Mouse (Mus musculus): ENCODE results near the gene Olfr640. TPM values are rescaled to one million over a fixed set of nuclear protein-coding genes. Genes with fewer than 3 reads are reported as not detected.

Olfr640 gene
- polyA plus RNA-seq, 1 experiment, result not detected

DNA sequence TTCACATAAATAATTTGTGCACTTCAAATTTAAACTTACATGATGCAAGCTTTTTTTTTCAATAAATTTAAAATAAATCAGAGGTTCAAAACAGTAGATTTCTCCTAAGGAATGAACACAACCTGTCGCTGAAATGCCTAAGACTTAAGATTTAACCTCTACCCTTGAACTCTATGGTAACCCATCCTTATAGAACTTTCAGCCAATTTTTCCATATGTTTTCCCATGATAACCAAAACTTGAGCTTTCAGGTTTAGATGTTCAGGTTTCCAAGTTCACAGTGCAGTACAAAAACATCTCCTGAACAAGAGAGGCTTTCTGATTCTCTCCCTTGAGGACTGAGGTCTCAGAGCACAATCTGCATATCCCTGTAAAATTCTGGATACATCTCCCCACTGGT lies 54.5 kb downstream of the Olfr640 start, which contains the start of gene Olfr635:
Olfr635 (plus strand) TSS at position 301 of the 400 bp plus-strand sequence.
- H3K36me3 ChIP-seq (ENCODE audit: control insufficient read depth, insufficient read depth, low read length), result no peaks in the 10 kb centered on the region
- no peak within 1 kb of the TSS for H3K4me3 ChIP-seq (ENCODE audit: control insufficient read depth, insufficient read depth, low read length)
- DNase-seq, result no peak
- WGBS, result 82% methylated on average over 1 of the region's 1 CpGs
- no peak within 1 kb of the TSS for H3K27ac ChIP-seq (ENCODE audit: control insufficient read depth, insufficient read depth, low read length)
- TF ChIP-seq CTCF (IDR thresholded peaks at IDR 0.05; ENCODE audit: borderline replicate concordance, control insufficient read depth, extremely low read depth, insufficient read depth, low read length, poor library complexity) (no peak), POLR2A (IDR thresholded peaks at IDR 0.05; ENCODE audit: control insufficient read depth, extremely low read depth, insufficient read depth, low read length, poor library complexity) (no peak)
- no peaks in the 10 kb centered on the region for H3K27me3 ChIP-seq (ENCODE audit: control insufficient read depth, insufficient read depth, low read length)
- H3K4me1 ChIP-seq (replicated peaks; ENCODE audit: control insufficient read depth, insufficient read depth, low read length), result no peaks in the 10 kb centered on the region

Other genes with a start within 250 kb of the Olfr640 start
- gene Olfr68, start 245.9 kb downstream of the Olfr640 start, polyA plus RNA-seq (2012; rRNA removed), result not detected in 2 replicates
- gene Olfr67, start 233.8 kb downstream of the Olfr640 start, polyA plus RNA-seq (2012; rRNA removed), result not detected in 2 replicates
- gene Hbb-bt, start 211.6 kb downstream of the Olfr640 start, polyA plus RNA-seq (2012; rRNA removed), result 168 and 261 TPM in 2 replicates
- 1,784 and 2,649 TPM in 2 replicates for gene Hbb-bs, start 197.5 kb downstream of the Olfr640 start, polyA plus RNA-seq (2012; rRNA removed)
- gene Hbb-bh2, start 185.1 kb downstream of the Olfr640 start, polyA plus RNA-seq (2012; rRNA removed), result not detected in 2 replicates
- 0.66 and 0.77 TPM in 2 replicates for gene Hbb-bh1, start 182.4 kb downstream of the Olfr640 start, polyA plus RNA-seq (2012; rRNA removed)
- gene Hbb-y, start 172.4 kb downstream of the Olfr640 start, polyA plus RNA-seq (2012; rRNA removed), result 1.1 and 1.4 TPM in 2 replicates
- gene Olfr66, start 139.3 kb downstream of the Olfr640 start, polyA plus RNA-seq (2012; rRNA removed), result not detected in 2 replicates
- not detected in 2 replicates for gene Olfr64, start 131.1 kb downstream of the Olfr640 start, polyA plus RNA-seq (2012; rRNA removed)
- gene Olfr65, start 122.1 kb downstream of the Olfr640 start, polyA plus RNA-seq (2012; rRNA removed), result not detected in 2 replicates
- not detected in 2 replicates for gene Olfr631, start 96.7 kb downstream of the Olfr640 start, polyA plus RNA-seq (2012; rRNA removed)
- gene Olfr632, start 91.2 kb downstream of the Olfr640 start, polyA plus RNA-seq (2012; rRNA removed), result 0.07 TPM in 1 of 2 replicates, not detected in the other
- not detected in 2 replicates for gene Olfr633, start 81.1 kb downstream of the Olfr640 start, polyA plus RNA-seq (2012; rRNA removed)
- not detected in 2 replicates for gene Olfr635, start 54.4 kb downstream of the Olfr640 start, polyA plus RNA-seq (2012; rRNA removed)
- not detected in 2 replicates for gene Olfr638, start 26.8 kb downstream of the Olfr640 start, polyA plus RNA-seq (2012; rRNA removed)
- not detected in 2 replicates for gene Olfr639, start 8.3 kb downstream of the Olfr640 start, polyA plus RNA-seq (2012; rRNA removed)
- not detected in 2 replicates for gene Olfr641, start 9.9 kb upstream of the Olfr640 start, polyA plus RNA-seq (2012; rRNA removed)
- not detected in 2 replicates for gene Olfr642, start 27.1 kb upstream of the Olfr640 start, polyA plus RNA-seq (2012; rRNA removed)
- gene 4930516K23Rik, start 35.9 kb upstream of the Olfr640 start, polyA plus RNA-seq (2012; rRNA removed), result not detected in 2 replicates
- gene Olfr644, start 46.3 kb upstream of the Olfr640 start, polyA plus RNA-seq (2012; rRNA removed), result not detected in 2 replicates
- gene Olfr645, start 59.9 kb upstream of the Olfr640 start, polyA plus RNA-seq (2012; rRNA removed), result not detected in 2 replicates
- gene Olfr646, start 79.3 kb upstream of the Olfr640 start, polyA plus RNA-seq (2012; rRNA removed), result 0.04 TPM in 1 of 2 replicates, not detected in the other
- gene Ubqln5, start 104.3 kb upstream of the Olfr640 start, polyA plus RNA-seq (2012; rRNA removed), result not detected in 2 replicates
- gene Olfr643, start 111.8 kb upstream of the Olfr640 start, polyA plus RNA-seq (2012; rRNA removed), result not detected in 2 replicates
- gene Ubqln3, start 117.7 kb upstream of the Olfr640 start, polyA plus RNA-seq (2012; rRNA removed), result 0.11 TPM in 1 of 2 replicates, not detected in the other
- 0.09 TPM in 1 of 2 replicates, not detected in the other for gene Ubqlnl, start 125.0 kb upstream of the Olfr640 start, polyA plus RNA-seq (2012; rRNA removed)
- gene Olfm5, start 139.3 kb upstream of the Olfr640 start, polyA plus RNA-seq (2012; rRNA removed), result 0.09 TPM in 2 replicates
- gene Olfr648, start 157.8 kb upstream of the Olfr640 start, polyA plus RNA-seq (2012; rRNA removed), result not detected in 2 replicates
- not detected in 2 replicates for gene Olfr649, start 170.4 kb upstream of the Olfr640 start, polyA plus RNA-seq (2012; rRNA removed)
- 0.52 and 0.98 TPM in 2 replicates for gene Trim6, start 193.2 kb upstream of the Olfr640 start, polyA plus RNA-seq (2012; rRNA removed)
- gene Trim34a, start 218.9 kb upstream of the Olfr640 start, polyA plus RNA-seq (2012; rRNA removed), result 11.3 and 17.7 TPM in 2 replicates

Measured in thymus, adult 2 months (tissue).